Mouse (Mus musculus): Measurements from ENCODE around the gene Pigp. TPM values are rescaled to one million over a fixed set of nuclear protein-coding genes. Genes with fewer than 3 reads are reported as not detected.

The Pigp gene
- 137 and 141 TPM in 2 replicates for polyA plus RNA-seq (2015; fragmentation: Nextera tagmentation; extraction: Ambion mirVana)

DNA sequence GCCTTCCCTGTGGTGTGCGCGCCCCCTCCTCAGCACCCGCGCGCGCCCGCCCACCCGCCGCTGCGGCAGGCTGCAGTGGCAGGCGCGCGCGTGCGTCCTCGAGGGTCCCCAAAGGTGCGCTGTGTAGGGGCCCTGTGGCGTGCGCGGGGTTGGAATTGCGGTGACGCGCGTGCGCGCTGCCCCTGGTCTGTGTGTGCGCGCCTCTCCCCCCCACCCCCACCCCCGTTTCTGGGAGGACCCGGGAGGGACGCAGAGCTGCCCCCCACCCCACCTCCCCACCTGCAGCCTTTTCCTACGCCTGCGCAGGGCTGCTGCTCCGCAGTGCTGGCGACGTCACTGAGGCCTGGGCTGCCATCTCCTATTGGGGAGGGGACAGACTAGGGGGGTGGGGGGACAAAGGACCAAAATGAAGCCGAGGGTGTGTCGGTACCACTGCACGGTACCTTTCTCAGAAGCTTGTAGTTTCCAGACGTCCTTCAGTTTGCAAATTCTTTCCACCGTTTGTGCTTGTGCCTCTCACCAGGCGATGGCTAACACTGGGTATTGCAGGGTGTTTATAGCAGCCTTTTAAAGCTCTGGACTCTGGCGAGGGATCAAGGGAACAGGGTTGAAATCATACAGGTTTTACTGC is at the start of gene Pigp:
TSS of gene Pigp (minus strand) at position 542 of the 631 bp plus-strand sequence.
- Histone ChIP-seq H3K9ac (peak within 1 kb of the TSS; percentile 99), H3K27me3 (no peaks in the 10 kb centered on the region), H3K4me2 (peak within 1 kb of the TSS; percentile 69), H3K27ac (peak within 1 kb of the TSS; percentile 100), H3K36me3 (peaks cover 4% of the 10 kb centered on the region; the same call in 1 of the 2 replicates), H3K4me3 (peak within 1 kb of the TSS; percentile 89), H3K9me3 (no peaks in the 10 kb centered on the region), H3K4me1 (replicated peaks) (peaks cover 46% of the 10 kb centered on the region)
- ATAC-seq (ENCODE audit: low FRiP score) = peak; percentile 91
- WGBS = 2% methylated on average over 36 of the region's 43 CpGs

- peaks cover 78% of the 10 kb centered on the region for H3K36me3 ChIP-seq
- ATAC-seq (ENCODE audit: low FRiP score) = no peak
- no peak overlapping the region for H3K27ac ChIP-seq
- no peak overlapping the region for H3K9ac ChIP-seq
- H3K4me3 ChIP-seq = no peak overlapping the region
- H3K27me3 ChIP-seq = no peaks in the 10 kb centered on the region
- no peaks in the 10 kb centered on the region for H3K4me1 ChIP-seq (replicated peaks)
- H3K9me3 ChIP-seq = no peaks in the 10 kb centered on the region
- no peak overlapping the region for H3K4me2 ChIP-seq
- WGBS = 96% methylated on average over 3 of the region's 3 CpGs
These were observed 48.9 kb upstream of the Pigp start for GRCm38 (mm10) chr16:94420498-94420897.

DNA sequence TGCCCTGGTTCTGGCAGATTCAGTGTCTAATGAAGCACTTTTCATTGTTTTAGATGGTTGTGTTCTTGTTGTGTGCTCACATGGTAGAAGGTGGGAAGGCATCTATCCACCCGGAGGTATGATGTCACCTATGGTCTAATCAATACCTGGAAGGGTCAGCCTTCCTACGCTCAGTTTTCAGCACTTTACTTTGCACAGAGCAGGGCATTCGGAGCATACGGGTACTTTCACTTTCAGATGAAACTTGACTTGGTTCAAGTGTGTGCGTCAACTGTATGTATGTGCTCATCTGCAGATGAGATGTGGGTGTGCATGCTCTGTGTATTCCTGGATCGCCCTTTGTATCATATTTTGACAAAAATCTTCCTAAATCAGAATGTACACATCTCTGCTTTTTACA is 42.5 kb upstream of the Pigp start:
- Histone ChIP-seq H3K4me3 (no peak overlapping the region), H3K27ac (no peak overlapping the region), H3K9ac (no peak overlapping the region), H3K4me2 (no peak overlapping the region), H3K4me1 (replicated peaks) (0 out of 2 replicates have a peak, but pooled peaks cover 3% of the 10 kb centered on the region), H3K9me3 (no peaks in the 10 kb centered on the region), H3K36me3 (peaks cover 62% of the 10 kb centered on the region), H3K27me3 (no peaks in the 10 kb centered on the region)
- WGBS = 94% methylated on average over 6 of the region's 6 CpGs
- no peak for ATAC-seq (ENCODE audit: low FRiP score)

GRCm38 (mm10) chr16:94412760-94413159 is 41.1 kb upstream of the Pigp start:
- no peak overlapping the region for H3K9ac ChIP-seq
- H3K4me2 ChIP-seq = no peak overlapping the region
- WGBS = 89% methylated on average over 4 of the region's 4 CpGs
- H3K4me3 ChIP-seq = no peak overlapping the region
- 0 out of 2 replicates have a peak, but pooled peaks cover 3% of the 10 kb centered on the region for H3K4me1 ChIP-seq (replicated peaks)
- peak; percentile 59; the same call in 1 of the 2 replicates for ATAC-seq (ENCODE audit: low FRiP score)
- no peaks in the 10 kb centered on the region for H3K27me3 ChIP-seq
- no peaks in the 10 kb centered on the region for H3K9me3 ChIP-seq
- peaks cover 56% of the 10 kb centered on the region for H3K36me3 ChIP-seq
- H3K27ac ChIP-seq = no peak overlapping the region

GRCm38 (mm10) chr16:94412198-94412597 is 40.6 kb upstream of the Pigp start:
- no peak overlapping the region for H3K4me3 ChIP-seq
- H3K4me1 ChIP-seq (replicated peaks) = 0 out of 2 replicates have a peak, but pooled peaks cover 3% of the 10 kb centered on the region
- H3K4me2 ChIP-seq = no peak overlapping the region
- H3K9me3 ChIP-seq = no peaks in the 10 kb centered on the region
- no peak for ATAC-seq (ENCODE audit: low FRiP score)
- no peak overlapping the region for H3K27ac ChIP-seq
- 96% methylated on average over 2 of the region's 2 CpGs for WGBS
- H3K36me3 ChIP-seq = peaks cover 56% of the 10 kb centered on the region
- H3K27me3 ChIP-seq = no peaks in the 10 kb centered on the region
- no peak overlapping the region for H3K9ac ChIP-seq

DNA sequence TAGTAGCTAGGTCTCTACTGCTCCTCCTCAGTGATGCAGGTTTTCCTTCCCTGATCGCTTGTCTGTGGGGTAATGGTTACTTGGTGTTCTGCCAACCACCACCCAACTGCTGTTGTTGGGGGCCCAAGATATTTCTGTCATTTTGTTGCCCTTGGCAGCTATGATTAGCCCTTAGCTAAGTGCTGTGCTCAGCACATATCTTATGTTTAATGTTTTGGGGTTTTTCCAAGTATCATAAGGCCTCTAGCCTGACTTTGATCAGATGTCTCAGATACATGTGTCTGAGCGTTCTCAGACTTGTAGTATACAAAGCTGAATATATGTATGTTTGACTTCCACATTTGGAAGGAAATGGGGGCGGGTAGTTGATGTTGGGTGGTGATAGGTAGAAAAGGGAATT is 39.6 kb upstream of the Pigp start:
- no peak overlapping the region for H3K4me2 ChIP-seq
- peaks cover 61% of the 10 kb centered on the region for H3K36me3 ChIP-seq
- H3K4me1 ChIP-seq (replicated peaks) = 0 out of 2 replicates have a peak, but pooled peaks cover 3% of the 10 kb centered on the region
- no peak overlapping the region for H3K9ac ChIP-seq
- no peak for ATAC-seq (ENCODE audit: low FRiP score)
- no peak overlapping the region for H3K4me3 ChIP-seq
- H3K9me3 ChIP-seq = no peaks in the 10 kb centered on the region
- H3K27ac ChIP-seq = no peak overlapping the region
- H3K27me3 ChIP-seq = no peaks in the 10 kb centered on the region
- 89% methylated on average over 3 of the region's 3 CpGs for WGBS

DNA sequence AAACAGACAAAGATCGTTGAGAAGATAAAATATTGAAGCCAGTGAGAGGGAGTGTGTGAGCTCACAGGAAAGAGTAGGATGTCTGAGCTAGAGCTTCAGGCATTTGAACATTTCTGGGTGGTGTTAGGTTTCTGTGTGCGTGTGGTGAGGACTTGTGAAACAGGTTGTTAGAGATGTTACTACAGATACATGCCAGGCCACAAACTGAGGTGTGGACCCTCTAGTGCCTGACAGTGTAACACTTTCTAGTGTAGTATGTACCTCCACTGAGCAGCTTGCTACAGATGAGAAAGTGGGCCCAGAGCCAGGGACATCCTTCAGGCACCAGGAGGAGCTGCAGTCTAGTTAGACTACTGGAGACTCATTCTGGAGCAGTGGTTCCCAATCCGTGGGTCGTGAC is 30.5 kb upstream of the Pigp start:
- Histone ChIP-seq H3K4me2 (no peak overlapping the region), H3K9ac (no peak overlapping the region), H3K4me3 (no peak overlapping the region), H3K27me3 (no peaks in the 10 kb centered on the region), H3K4me1 (replicated peaks) (peaks cover 3% of the 10 kb centered on the region; the same call in 1 of the 2 replicates), H3K27ac (no peak overlapping the region), H3K9me3 (no peaks in the 10 kb centered on the region), H3K36me3 (peaks cover 16% of the 10 kb centered on the region)
- WGBS = 87% methylated on average over 4 of the region's 4 CpGs
- ATAC-seq (ENCODE audit: low FRiP score) = no peak

DNA sequence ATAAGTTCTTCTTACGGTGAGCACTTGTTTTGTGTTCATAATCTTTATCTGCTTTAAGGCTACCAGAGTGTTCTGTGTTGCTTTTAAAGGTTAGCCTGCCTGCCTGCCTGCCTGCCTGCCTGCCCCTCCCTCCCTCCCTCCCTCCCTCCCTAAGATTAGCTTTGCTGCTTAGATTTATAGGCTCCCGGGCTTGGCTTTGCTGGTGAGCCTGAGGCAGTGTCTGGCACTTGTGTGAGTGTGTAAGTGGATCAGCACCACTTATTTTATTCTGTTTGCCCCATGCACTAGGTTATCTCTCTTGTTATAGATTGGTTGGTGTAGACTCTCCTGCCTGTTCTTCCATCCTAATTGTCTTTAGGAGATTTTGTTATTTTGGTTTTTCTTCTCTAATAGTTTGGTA is 30.0 kb upstream of the Pigp start:
- Histone ChIP-seq H3K36me3 (peaks cover 13% of the 10 kb centered on the region), H3K27me3 (no peaks in the 10 kb centered on the region), H3K4me1 (replicated peaks) (peaks cover 3% of the 10 kb centered on the region; the same call in 1 of the 2 replicates), H3K4me2 (no peak overlapping the region), H3K4me3 (no peak overlapping the region), H3K27ac (no peak overlapping the region), H3K9me3 (no peaks in the 10 kb centered on the region), H3K9ac (no peak overlapping the region)
- ATAC-seq (ENCODE audit: low FRiP score) = no peak
- WGBS = 74% methylated on average over 2 of the region's 2 CpGs

- Histone ChIP-seq H3K9me3 (no peaks in the 10 kb centered on the region), H3K4me3 (no peak overlapping the region), H3K9ac (no peak overlapping the region), H3K36me3 (peaks cover 23% of the 10 kb centered on the region), H3K4me2 (no peak overlapping the region), H3K27ac (no peak overlapping the region), H3K27me3 (no peaks in the 10 kb centered on the region), H3K4me1 (replicated peaks) (peaks cover 3% of the 10 kb centered on the region; the same call in 1 of the 2 replicates)
- no peak for ATAC-seq (ENCODE audit: low FRiP score)
- 95% methylated on average over 2 of the region's 2 CpGs for WGBS
These were observed 27.5 kb upstream of the Pigp start for GRCm38 (mm10) chr16:94399141-94399540.

DNA sequence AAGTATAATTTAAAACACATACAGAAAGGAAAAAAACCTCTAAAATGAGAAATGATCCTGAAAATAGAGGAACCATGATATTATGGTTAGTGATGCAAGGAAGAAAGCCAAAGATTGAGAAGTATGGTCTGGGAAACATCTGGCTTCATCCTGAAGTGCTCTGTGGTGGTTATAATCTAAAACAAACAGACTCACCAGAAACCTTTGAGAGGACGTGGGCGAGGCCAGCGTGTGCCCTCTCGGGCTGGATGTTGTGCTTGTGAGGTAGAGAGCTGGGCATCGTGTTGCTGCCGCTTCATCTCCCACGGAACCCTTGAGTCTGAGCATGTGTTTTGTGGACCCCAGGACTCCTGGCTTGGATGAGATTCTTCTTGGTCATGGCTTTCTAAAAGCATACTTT is 25.0 kb upstream of the Pigp start:
- Histone ChIP-seq H3K4me2 (no peak overlapping the region), H3K27ac (no peak overlapping the region), H3K9ac (no peak overlapping the region), H3K27me3 (no peaks in the 10 kb centered on the region), H3K4me1 (replicated peaks) (no peaks in the 10 kb centered on the region; the same call in 1 of the 2 replicates), H3K9me3 (no peaks in the 10 kb centered on the region), H3K4me3 (no peak overlapping the region), H3K36me3 (peaks cover 23% of the 10 kb centered on the region)
- no peak for ATAC-seq (ENCODE audit: low FRiP score)
- WGBS = 86% methylated on average over 7 of the region's 7 CpGs

DNA sequence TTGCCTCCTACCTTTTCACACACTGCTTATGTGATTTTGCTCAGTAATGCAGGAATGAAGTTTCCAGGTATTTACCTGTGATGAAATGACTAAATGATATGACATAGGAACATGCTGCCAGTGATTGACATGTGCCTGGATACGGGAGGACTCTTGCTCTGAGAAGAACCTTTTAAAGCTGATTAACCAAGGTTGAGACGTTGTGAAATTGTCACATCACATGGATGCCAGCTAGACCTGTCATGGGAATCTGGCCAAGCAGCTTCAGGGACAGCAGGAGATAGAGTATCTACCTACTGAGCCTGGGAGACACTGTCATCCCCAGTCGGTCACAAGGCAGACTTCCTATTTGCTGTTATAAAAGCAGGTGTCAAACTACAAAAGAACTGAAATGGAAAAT is 23.4 kb upstream of the Pigp start:
- WGBS = 78% methylated on average over 3 of the region's 3 CpGs
- Histone ChIP-seq H3K4me3 (no peak overlapping the region), H3K36me3 (peaks cover 23% of the 10 kb centered on the region), H3K4me1 (replicated peaks) (no peaks in the 10 kb centered on the region), H3K4me2 (no peak overlapping the region), H3K9me3 (no peaks in the 10 kb centered on the region), H3K27me3 (no peaks in the 10 kb centered on the region), H3K9ac (no peak overlapping the region), H3K27ac (no peak overlapping the region)
- no peak for ATAC-seq (ENCODE audit: low FRiP score)

GRCm38 (mm10) chr16:94392299-94392698 is 20.7 kb upstream of the Pigp start:
- no peaks in the 10 kb centered on the region for H3K27me3 ChIP-seq
- no peak for ATAC-seq (ENCODE audit: low FRiP score)
- 92% methylated on average over 4 of the region's 4 CpGs for WGBS
- H3K4me3 ChIP-seq = no peak overlapping the region
- peaks cover 23% of the 10 kb centered on the region for H3K36me3 ChIP-seq
- no peaks in the 10 kb centered on the region for H3K9me3 ChIP-seq
- no peaks in the 10 kb centered on the region for H3K4me1 ChIP-seq (replicated peaks)
- H3K4me2 ChIP-seq = no peak overlapping the region
- H3K9ac ChIP-seq = no peak overlapping the region
- H3K27ac ChIP-seq = no peak overlapping the region

DNA sequence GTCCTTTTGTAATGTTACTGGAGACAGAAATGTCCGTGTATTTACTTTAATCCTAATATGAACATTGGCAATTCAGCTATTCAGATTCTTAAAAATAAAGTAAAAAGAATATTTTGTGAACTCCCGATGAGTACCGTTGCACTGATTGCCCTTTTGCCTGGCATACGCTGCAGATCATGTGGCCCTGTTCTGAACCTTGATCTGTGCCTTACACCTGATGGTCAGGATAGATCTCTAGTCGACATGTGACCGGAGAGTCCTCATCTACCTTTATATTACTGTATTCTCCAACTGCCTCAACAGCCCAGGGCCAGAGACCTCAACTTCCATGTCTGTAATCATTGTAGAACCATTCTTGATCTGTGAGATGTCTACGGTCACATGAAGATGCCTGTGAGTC is 16.0 kb upstream of the Pigp start:
- no peak for ATAC-seq (ENCODE audit: low FRiP score)
- 97% methylated on average over 7 of the region's 7 CpGs for WGBS
- H3K4me1 ChIP-seq (replicated peaks) = peaks cover 3% of the 10 kb centered on the region; the same call in 1 of the 2 replicates

More for the DNA sequence above, 16.0 kb upstream of the Pigp start:
- Histone ChIP-seq H3K27ac (no peak overlapping the region), H3K4me3 (no peak overlapping the region), H3K9ac (no peak overlapping the region), H3K9me3 (no peaks in the 10 kb centered on the region), H3K36me3 (peaks cover 4% of the 10 kb centered on the region; the same call in 1 of the 2 replicates), H3K4me2 (no peak overlapping the region), H3K27me3 (no peaks in the 10 kb centered on the region)
